In the genomic region with DNA sequence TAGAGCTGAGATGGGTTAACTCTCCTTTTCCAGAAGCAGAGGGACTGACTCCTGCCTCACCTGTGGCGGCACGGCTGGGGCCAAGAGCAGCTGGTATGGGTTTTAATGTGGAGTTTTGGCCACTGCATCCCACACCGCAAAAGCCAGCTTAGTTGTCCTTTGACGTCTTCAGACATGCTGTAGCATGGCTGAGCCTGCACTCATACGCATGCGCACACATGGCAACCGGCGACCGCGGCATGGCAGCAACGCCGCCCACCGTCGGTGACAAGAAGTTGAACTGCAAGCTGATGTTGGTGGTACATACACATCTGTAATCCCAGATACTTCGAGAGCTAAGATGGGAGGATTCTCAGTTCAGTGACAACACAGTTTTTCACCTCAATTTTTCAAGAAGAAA, we compare ENCODE assay signal across 37 mouse cellular contexts. TPM values are rescaled to one million over a fixed set of nuclear protein-coding genes. Genes with fewer than 3 reads are reported as not detected.
A peak's percentile ranks its signal among the peaks of the same experiment; 100 is the strongest.
DNase-seq lines count a peak whose midpoint lies in the region; TF ChIP-seq lines count a peak whose summit lies in the region.
"Had no signal": no experiment of that assay in that cellular context is flagged by ENCODE, and none has a peak within 500 bp of the region (broad histone marks: within the 10 kb centered on the region; RNA-seq: fewer than 3 reads in every experiment).

No protein-coding gene starts in this region.

- TF ChIP-seq CTCF in testis, adult 2 months (IDR thresholded peaks at IDR 0.05; ENCODE audit: control insufficient read depth, insufficient read depth, insufficient replicate concordance, low read depth, low read length) = no peak

- peak; percentile 59; the same call in 1 of the 2 replicates for TF ChIP-seq POLR2A in testis, adult 2 months (IDR thresholded peaks at IDR 0.05; ENCODE audit: control insufficient read depth, low read depth, low read length)

- no peaks in the 10 kb centered on the region for H3K36me3 ChIP-seq in testis, adult 2 months (ENCODE audit: control insufficient read depth, insufficient read depth, low read length)
- H3K36me3 ChIP-seq: embryonic facial prominence, embryonic 12.5 days; embryonic facial prominence, embryonic 15.5 days; heart, embryonic 10.5 days; heart, embryonic 13.5 days had no signal

- no peak overlapping the region for H3K27ac ChIP-seq in testis, adult 2 months (ENCODE audit: control insufficient read depth, insufficient read depth, low read depth, low read length)
- H3K27ac ChIP-seq: embryonic facial prominence, embryonic 12.5 days; embryonic facial prominence, embryonic 15.5 days; gastrocnemius, adult 2 months; heart, adult 2 months; heart, embryonic 10.5 days; heart, embryonic 13.5 days; hindbrain, embryonic 14.5 days; hindbrain, postnatal 0 days had no signal

- peaks cover 3% of the 10 kb centered on the region; the same call in 1 of the 2 replicates for H3K4me1 ChIP-seq in testis, adult 2 months (ENCODE audit: control insufficient read depth, insufficient read depth, low read length)
- H3K4me1 ChIP-seq: embryonic facial prominence, embryonic 15.5 days had no signal

- H3K27me3 ChIP-seq in testis, adult 2 months (ENCODE audit: control insufficient read depth, insufficient read depth, low read length) = no peaks in the 10 kb centered on the region
- H3K27me3 ChIP-seq: CH12.LX; embryonic facial prominence, embryonic 12.5 days; embryonic facial prominence, embryonic 15.5 days; heart, embryonic 13.5 days had no signal

- DNase-seq in heart, adult 11 months = peak; percentile 68
- DNase-seq in heart, adult 18-20 months = no peak
- DNase-seq in testis, postnatal 10 days (ENCODE audit: low spot score) = no peak
- peak; percentile 89 for DNase-seq in ES-CJ7 (ENCODE audit: low read depth, low spot score)
- peak; percentile 91 for DNase-seq in ZHBTc4 (ENCODE audit: low read depth, low spot score)
- DNase-seq in right cerebral cortex, postnatal 4 days = no peak
- DNase-seq in spleen, postnatal 10 days (ENCODE audit: low spot score in 2 of 2) = no peak
- DNase-seq: adrenal gland, adult 2 months; adrenal gland, postnatal 14 days; B cell, adult 2 months; cerebellum, adult 11-12 months; cerebellum, adult 8-10 months; cerebellum, postnatal 10 days; cerebellum, postnatal 36 days; forebrain, postnatal 0 days; gastrocnemius, adult 2 months; gastrocnemius, postnatal 14 days; heart, adult 2 months; heart, postnatal 14 days; heart, postnatal 4 days had no signal

- peak overlapping the region; percentile 78 for H3K4me3 ChIP-seq in testis, adult 2 months (ENCODE audit: control insufficient read depth, low read depth, low read length)
- H3K4me3 ChIP-seq: embryonic facial prominence, embryonic 12.5 days; embryonic facial prominence, embryonic 15.5 days; gastrocnemius, adult 2 months; heart, adult 2 months; heart, embryonic 10.5 days; heart, embryonic 13.5 days had no signal

RNA-seq across cellular contexts. Expression of gene Prss54, which starts 25.2 kb away (rescaled TPM):
- total RNA-seq in heart, adult 18-20 months (2021) = not detected
- polyA plus RNA-seq in testis, adult 2 months (2012; rRNA removed) = 251 and 266 TPM in 2 replicates
- total RNA-seq: adrenal gland, adult 2 months; adrenal gland, postnatal 14 days; CH12.LX; ES-E14; forebrain, postnatal 0 days; gastrocnemius, adult 2 months; gastrocnemius, postnatal 14 days; gastrocnemius, postnatal 4 days; heart, adult 2 months; heart, postnatal 14 days; heart, postnatal 4 days; hindbrain, postnatal 0 days had no signal
- polyA plus RNA-seq: adrenal gland, adult 2 months; brain, embryonic 14.5 days; embryonic facial prominence, embryonic 12.5 days; embryonic facial prominence, embryonic 15.5 days; forebrain, embryonic 11.5 days; forebrain, embryonic 14.5 days; forebrain, postnatal 0 days; heart, adult 2 months; heart, embryonic 10.5 days; heart, embryonic 13.5 days; heart, embryonic 16.5 days; hindbrain, embryonic 11.5 days; hindbrain, embryonic 14.5 days; hindbrain, postnatal 0 days; inflammation-experienced regulatory T-cells, adult 6 months; intestine, embryonic 16.5 days had no signal

RNA-seq across cellular contexts. Expression of gene Gins3, which starts 31.9 kb away (rescaled TPM):
- total RNA-seq in heart, adult 18-20 months (2021) = 1 to 10 TPM in 1 of 2 experiments, under 1 TPM in 1; 0.97 to 1.2 TPM
- polyA plus RNA-seq in testis, adult 2 months (2012; rRNA removed) = 1.3 and 1.5 TPM in 2 replicates

Comparison
In these comparisons a context has a peak if more than half of its experiments do, and no peak if none do; other contexts are left out.
1. DNase-seq: peak in heart, adult 11 months (single experiment), ES-CJ7 (single experiment) and ZHBTc4 (single experiment); none in heart, adult 18-20 months (0 of 2), testis, postnatal 10 days (single experiment), right cerebral cortex, postnatal 4 days (single experiment) and spleen, postnatal 10 days (0 of 2).